Mouse (Mus musculus) bone marrow, adult 2 months (tissue): Measurements from ENCODE around the gene Zfp991.
"Not testable (repeated sequence)": the region's sequence is repeated elsewhere in the genome, so short reads cannot be mapped to it uniquely, and the experiment has no call there.

ENCODE experiments used
- CTCF ChIP-seq: fragments of 200-500 bp; IDR thresholded peaks from 2 replicates; pipeline ENCODE4 v1.5.1; 2011; ENCODE audit warnings: low read length, control low read depth; ENCODE audit not compliant: control insufficient read depth, insufficient read depth
- POLR2A ChIP-seq: fragments of 200-500 bp; IDR thresholded peaks from 2 replicates; pipeline ENCODE4 v1.6.1; 2011; ENCODE audit warnings: low read depth, mild to moderate bottlenecking, control low read depth, low read length, borderline replicate concordance; ENCODE audit not compliant: control insufficient read depth

- not testable (repeated sequence) for TF ChIP-seq POLR2A, CTCF
These were observed 7.2 kb upstream of the Zfp991 start for GRCm38 (mm10) chr4:147124400-147125306.
